ENCODE assay signal across 16 mouse cellular contexts in genomic region chr10:63633915-63634314, GRCm38 (mm10).
"Had no signal": no experiment of that assay in that cellular context is flagged by ENCODE, and none has a peak within 500 bp of the region (broad histone marks: within the 10 kb centered on the region; RNA-seq: fewer than 3 reads in every experiment).

No protein-coding gene starts in this region.

- H3K4me2 ChIP-seq: lung, embryonic 14.5 days; midbrain, embryonic 11.5 days; midbrain, embryonic 13.5 days; midbrain, embryonic 15.5 days; neural tube, embryonic 12.5 days; stomach, embryonic 15.5 days had no signal

- H3K4me1 ChIP-seq: midbrain, embryonic 13.5 days; midbrain, embryonic 15.5 days; neural tube, embryonic 12.5 days; stomach, embryonic 15.5 days had no signal

- H3K9me3 ChIP-seq: midbrain, embryonic 13.5 days; midbrain, embryonic 15.5 days; neural tube, embryonic 12.5 days; stomach, embryonic 15.5 days had no signal

- H3K27ac ChIP-seq: midbrain, embryonic 13.5 days; midbrain, embryonic 15.5 days; neural tube, embryonic 12.5 days; stomach, embryonic 15.5 days; stomach, postnatal 0 days had no signal

- H3K36me3 ChIP-seq: midbrain, embryonic 13.5 days; midbrain, embryonic 15.5 days; neural tube, embryonic 12.5 days; stomach, embryonic 15.5 days had no signal

- H3K27me3 ChIP-seq: megakaryocyte, embryonic 14.5 days; midbrain, embryonic 13.5 days; midbrain, embryonic 15.5 days; neural tube, embryonic 12.5 days; stomach, embryonic 15.5 days had no signal

- DNase-seq: lung, adult 18-20 months; lung, embryonic 14.5 days; lung, postnatal 10 days; lung, postnatal 4 days; right cerebral cortex, postnatal 14 days; thymus, adult 2 months; thymus, postnatal 14 days; thymus, postnatal 4 days had no signal

- H3K4me3 ChIP-seq: megakaryocyte, embryonic 14.5 days; midbrain, embryonic 13.5 days; midbrain, embryonic 15.5 days; myocyte; neural tube, embryonic 12.5 days; stomach, embryonic 15.5 days had no signal

- ATAC-seq: midbrain, embryonic 13.5 days; midbrain, embryonic 15.5 days had no signal

- H3K9ac ChIP-seq: lung, embryonic 14.5 days; midbrain, embryonic 13.5 days; midbrain, embryonic 15.5 days; neural tube, embryonic 12.5 days; stomach, embryonic 15.5 days had no signal
